8 mouse cellular contexts compared by ENCODE assay signal in the genomic region with DNA sequence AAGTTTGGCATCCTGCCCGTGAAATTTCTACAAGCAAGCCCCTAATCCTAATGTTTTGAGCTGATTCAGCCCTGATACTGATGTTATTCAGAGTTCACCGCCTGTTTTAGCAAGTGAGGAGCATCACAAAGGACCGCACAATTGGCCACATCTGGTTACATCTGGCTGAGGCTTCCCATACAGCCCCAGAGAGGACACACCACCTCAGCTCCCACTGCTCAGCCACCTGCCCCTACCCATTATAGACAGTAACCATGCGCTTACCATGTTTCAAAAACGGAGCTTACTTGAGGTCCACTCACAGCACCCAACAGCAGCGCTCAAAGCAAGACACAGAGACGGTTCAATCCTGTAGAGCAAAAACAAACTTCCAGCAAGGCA. TPM values are rescaled to one million over a fixed set of nuclear protein-coding genes. Genes with fewer than 3 reads are reported as not detected.
DNase-seq lines count a peak whose midpoint lies in the region; ATAC-seq and TF ChIP-seq lines count a peak whose summit lies in the region.
"Not testable (repeated sequence)": the region's sequence is repeated elsewhere in the genome, so short reads cannot be mapped to it uniquely, and the experiment has no call there.

No protein-coding gene starts in this region.

- ATAC-seq in Patski, result peak; percentile 35
- not testable (repeated sequence) for ATAC-seq in embryonic facial prominence, embryonic 14.5 days (ENCODE audit: low read depth); hindbrain, embryonic 16.5 days; liver, postnatal 0 days; midbrain, embryonic 16.5 days; stomach, embryonic 15.5 days (ENCODE audit: insufficient read depth, low FRiP score, low read depth)

- peak overlapping the region; percentile 71 for H3K9ac ChIP-seq in embryonic facial prominence, embryonic 14.5 days (ENCODE audit: low read depth, low read length)
- peak overlapping the region; percentile 67 for H3K9ac ChIP-seq in hindbrain, embryonic 16.5 days (ENCODE audit: low read depth, low read length)
- H3K9ac ChIP-seq in liver, postnatal 0 days (replicated peaks), result peak overlapping the region; percentile 70
- peak overlapping the region; percentile 66; the same call in 1 of the 2 replicates for H3K9ac ChIP-seq in midbrain, embryonic 16.5 days (ENCODE audit: low read depth, low read length)
- peak overlapping the region; percentile 19; the same call in 1 of the 2 replicates for H3K9ac ChIP-seq in stomach, embryonic 15.5 days

- CTCF ChIA-PET in Patski (lab: Charles Lee), result not testable (repeated sequence)

- H3K27me3 ChIP-seq in Patski; embryonic facial prominence, embryonic 14.5 days (replicated peaks; ENCODE audit: control insufficient read depth, insufficient read depth, low read length); heart, embryonic 10.5 days (ENCODE audit: insufficient read depth, poor library complexity, severe bottlenecking); hindbrain, embryonic 16.5 days (replicated peaks; ENCODE audit: control insufficient read depth, insufficient read depth, low read length); liver, postnatal 0 days (ENCODE audit: insufficient read depth, low read length); midbrain, embryonic 16.5 days (ENCODE audit: control insufficient read depth, insufficient read depth, low read depth, low read length); stomach, embryonic 15.5 days (replicated peaks): not testable (repeated sequence)

- DNase-seq in Patski (ENCODE audit: low read depth, low spot score); heart, embryonic 10.5 days (ENCODE audit: low spot score); liver, postnatal 0 days: not testable (repeated sequence)
- DNase-seq in embryonic facial prominence, embryonic 14.5 days (ENCODE audit: low spot score), result peak; percentile 0
- DNase-seq in left cerebral cortex, postnatal 4 days, result peak; percentile 2

- peak overlapping the region; percentile 93; the same call in 1 of the 2 replicates for H3K27ac ChIP-seq in embryonic facial prominence, embryonic 14.5 days (replicated peaks; ENCODE audit: low read depth, low read length)
- peak overlapping the region; percentile 90 for H3K27ac ChIP-seq in heart, embryonic 10.5 days
- H3K27ac ChIP-seq in hindbrain, embryonic 16.5 days (ENCODE audit: low read depth, low read length); midbrain, embryonic 16.5 days (ENCODE audit: low read length): not testable (repeated sequence)
- peak overlapping the region; percentile 96 for H3K27ac ChIP-seq in liver, postnatal 0 days (ENCODE audit: low read depth)
- H3K27ac ChIP-seq in stomach, embryonic 15.5 days, result peak overlapping the region; percentile 98

- in situ Hi-C loops in Patski (cut with MboI; ENCODE audit: low pct_unique_long_range_greater_than_20kb), result not testable (repeated sequence)

- not testable (repeated sequence) for H3K4me1 ChIP-seq in embryonic facial prominence, embryonic 14.5 days (ENCODE audit: control insufficient read depth, insufficient read depth, low read length); heart, embryonic 10.5 days; hindbrain, embryonic 16.5 days (ENCODE audit: control insufficient read depth, insufficient read depth, low read depth, low read length); liver, postnatal 0 days (ENCODE audit: insufficient read depth); midbrain, embryonic 16.5 days (ENCODE audit: control insufficient read depth, insufficient read depth, low read length); stomach, embryonic 15.5 days

- intact Hi-C loops in left cerebral cortex, postnatal 4 days (cut with DNase I), result not testable (repeated sequence)

- not testable (repeated sequence) for H3K9me3 ChIP-seq in embryonic facial prominence, embryonic 14.5 days (ENCODE audit: control insufficient read depth, low read length); heart, embryonic 10.5 days; hindbrain, embryonic 16.5 days (ENCODE audit: control insufficient read depth, low read length); liver, postnatal 0 days (ENCODE audit: low read length); midbrain, embryonic 16.5 days (replicated peaks; ENCODE audit: control insufficient read depth, low read length, poor library complexity, severe bottlenecking); stomach, embryonic 15.5 days

- POLR2A ChIA-PET in Patski (lab: Charles Lee), result not testable (repeated sequence)

- H3K4me2 ChIP-seq in embryonic facial prominence, embryonic 14.5 days (ENCODE audit: low read depth, low read length), result peak overlapping the region; percentile 71
- peak overlapping the region; percentile 68 for H3K4me2 ChIP-seq in hindbrain, embryonic 16.5 days (ENCODE audit: low read length)
- peak overlapping the region; percentile 85 for H3K4me2 ChIP-seq in liver, postnatal 0 days (ENCODE audit: low read depth, low read length)
- peak overlapping the region; percentile 67 for H3K4me2 ChIP-seq in midbrain, embryonic 16.5 days (ENCODE audit: low read length)
- H3K4me2 ChIP-seq in stomach, embryonic 15.5 days, result peak overlapping the region; percentile 73

- TF ChIP-seq EP300 in liver, postnatal 0 days (IDR thresholded peaks at IDR 0.05; ENCODE audit: low read depth), result not testable (repeated sequence)

- H3K36me3 ChIP-seq in embryonic facial prominence, embryonic 14.5 days (ENCODE audit: control insufficient read depth, insufficient read depth, low read length); heart, embryonic 10.5 days; hindbrain, embryonic 16.5 days (ENCODE audit: control insufficient read depth, insufficient read depth, low read length); liver, postnatal 0 days (replicated peaks; ENCODE audit: insufficient read depth, low read length); midbrain, embryonic 16.5 days (ENCODE audit: control insufficient read depth, insufficient read depth, low read length); stomach, embryonic 15.5 days: not testable (repeated sequence)

- peak overlapping the region; percentile 54 for H3K4me3 ChIP-seq in embryonic facial prominence, embryonic 14.5 days (ENCODE audit: low read depth, low read length)
- peak overlapping the region; percentile 67 for H3K4me3 ChIP-seq in heart, embryonic 10.5 days
- H3K4me3 ChIP-seq in hindbrain, embryonic 16.5 days (ENCODE audit: low read length), result peak overlapping the region; percentile 52
- peak overlapping the region; percentile 64 for H3K4me3 ChIP-seq in liver, postnatal 0 days (ENCODE audit: low read depth, low read length)
- peak overlapping the region; percentile 56 for H3K4me3 ChIP-seq in midbrain, embryonic 16.5 days (ENCODE audit: low read depth, low read length)
- H3K4me3 ChIP-seq in stomach, embryonic 15.5 days (replicated peaks), result peak overlapping the region; percentile 66

- 4% methylated on average over 7 of the region's 7 CpGs for WGBS in embryonic facial prominence, embryonic 14.5 days
- 3% methylated on average over 7 of the region's 7 CpGs for WGBS in heart, embryonic 10.5 days
- 4% methylated on average over 7 of the region's 7 CpGs for WGBS in hindbrain, embryonic 16.5 days
- WGBS in liver, postnatal 0 days (ENCODE audit: insufficient replicate concordance), result 2% methylated on average over 7 of the region's 7 CpGs
- 4% methylated on average over 7 of the region's 7 CpGs for WGBS in midbrain, embryonic 16.5 days
- 4% methylated on average over 7 of the region's 7 CpGs for WGBS in stomach, embryonic 15.5 days

- TF ChIP-seq CTCF in Patski (IDR thresholded peaks at IDR 0.05); liver, postnatal 0 days (IDR thresholded peaks at IDR 0.05; ENCODE audit: low read depth): not testable (repeated sequence)

RNA-seq across cellular contexts. Expression of a gene that starts 31.5 kb away (rescaled TPM):
- 8.8 TPM for polyA plus RNA-seq in Patski (2021)
- 16.0 and 19.2 TPM in 2 replicates for polyA plus RNA-seq in embryonic facial prominence, embryonic 14.5 days (2014; fragmentation: Nextera tagmentation; extraction: Ambion mirVana)
- 15.4 and 19.1 TPM in 2 replicates for polyA plus RNA-seq in heart, embryonic 10.5 days (2016; fragmentation: Nextera tagmentation; extraction: Ambion mirVana)
- 15.4 and 16.2 TPM in 2 replicates for polyA plus RNA-seq in hindbrain, embryonic 16.5 days (2015; fragmentation: Nextera tagmentation; extraction: Ambion mirVana)
- total RNA-seq in left cerebral cortex, postnatal 4 days (2021), result 1 to 10 TPM; 5.6 to 8.1 TPM
- 7.7 and 8.0 TPM in 2 replicates for polyA plus RNA-seq in liver, postnatal 0 days (2015; fragmentation: Nextera tagmentation; extraction: Ambion mirVana)
- polyA plus RNA-seq in midbrain, embryonic 16.5 days (2015; fragmentation: Nextera tagmentation; extraction: Ambion mirVana), result 15.5 and 15.6 TPM in 2 replicates
- polyA plus RNA-seq in stomach, embryonic 15.5 days (2015; fragmentation: Nextera tagmentation; extraction: Ambion mirVana), result 19.3 and 19.5 TPM in 2 replicates

Comparison
In these comparisons a context has a peak if more than half of its experiments do, and no peak if none do; other contexts are left out.
1. H3K9ac ChIP-seq: peak in every context shown above with its lines; median percentile 71 in embryonic facial prominence, embryonic 14.5 days; 70 in liver, postnatal 0 days; 67 in hindbrain, embryonic 16.5 days; 66 in midbrain, embryonic 16.5 days; 19 in stomach, embryonic 15.5 days.